Mouse (Mus musculus): ENCODE results near the gene Hecw2. TPM values are rescaled to one million over a fixed set of nuclear protein-coding genes. Genes with fewer than 3 reads are reported as not detected.

Hecw2 gene
- polyA plus RNA-seq, 1 experiment from 2014 or later, result 8.4 TPM

GRCm38 (mm10) chr1:53844122-53844913 lies 350.6 kb downstream of the Hecw2 start:
- Histone ChIP-seq H3K4me1 (ENCODE audit: control insufficient read depth, insufficient read depth, low read length) (no peaks in the 10 kb centered on the region), H3K9ac (ENCODE audit: low read depth, low read length) (no peak overlapping the region), H3K27me3 (ENCODE audit: control insufficient read depth, insufficient read depth, low read depth, low read length) (no peaks in the 10 kb centered on the region), H3K27ac (ENCODE audit: low read length) (no peak overlapping the region), H3K4me3 (ENCODE audit: low read depth, low read length) (no peak overlapping the region), H3K9me3 (replicated peaks; ENCODE audit: control insufficient read depth, low read length, poor library complexity, severe bottlenecking) (no peaks in the 10 kb centered on the region), H3K36me3 (ENCODE audit: control insufficient read depth, insufficient read depth, low read length) (no peaks in the 10 kb centered on the region), H3K4me2 (ENCODE audit: low read length) (no peak overlapping the region)
- no peak for ATAC-seq
- 90% methylated on average over 8 of the region's 8 CpGs for WGBS

- 82% methylated on average over 3 of the region's 3 CpGs for WGBS
- Histone ChIP-seq H3K27me3 (ENCODE audit: control insufficient read depth, insufficient read depth, low read depth, low read length) (no peaks in the 10 kb centered on the region), H3K27ac (ENCODE audit: low read length) (no peak overlapping the region), H3K4me2 (ENCODE audit: low read length) (no peak overlapping the region), H3K4me3 (ENCODE audit: low read depth, low read length) (no peak overlapping the region), H3K9me3 (replicated peaks; ENCODE audit: control insufficient read depth, low read length, poor library complexity, severe bottlenecking) (no peaks in the 10 kb centered on the region), H3K4me1 (ENCODE audit: control insufficient read depth, insufficient read depth, low read length) (no peaks in the 10 kb centered on the region), H3K36me3 (ENCODE audit: control insufficient read depth, insufficient read depth, low read length) (peaks cover 3% of the 10 kb centered on the region), H3K9ac (ENCODE audit: low read depth, low read length) (no peak overlapping the region)
- no peak for ATAC-seq
These were observed 351.9 kb downstream of the Hecw2 start for GRCm38 (mm10) chr1:53843051-53843450.

GRCm38 (mm10) chr1:53841080-53841479 lies 353.9 kb downstream of the Hecw2 start:
- no peak overlapping the region for H3K4me2 ChIP-seq (ENCODE audit: low read length)
- no peak overlapping the region for H3K9ac ChIP-seq (ENCODE audit: low read depth, low read length)
- no peaks in the 10 kb centered on the region for H3K4me1 ChIP-seq (ENCODE audit: control insufficient read depth, insufficient read depth, low read length)
- ATAC-seq, result no peak
- no peak overlapping the region for H3K27ac ChIP-seq (ENCODE audit: low read length)
- peaks cover 6% of the 10 kb centered on the region for H3K36me3 ChIP-seq (ENCODE audit: control insufficient read depth, insufficient read depth, low read length)
- no peak overlapping the region for H3K4me3 ChIP-seq (ENCODE audit: low read depth, low read length)
- H3K9me3 ChIP-seq (replicated peaks; ENCODE audit: control insufficient read depth, low read length, poor library complexity, severe bottlenecking), result no peaks in the 10 kb centered on the region
- WGBS, result 74% methylated on average over 4 of the region's 4 CpGs
- H3K27me3 ChIP-seq (ENCODE audit: control insufficient read depth, insufficient read depth, low read depth, low read length), result no peaks in the 10 kb centered on the region

- H3K36me3 ChIP-seq (ENCODE audit: control insufficient read depth, insufficient read depth, low read length), result peaks cover 6% of the 10 kb centered on the region
- no peak for ATAC-seq
- 74% methylated on average over 2 of the region's 2 CpGs for WGBS
- no peak overlapping the region for H3K4me2 ChIP-seq (ENCODE audit: low read length)
- H3K9ac ChIP-seq (ENCODE audit: low read depth, low read length), result no peak overlapping the region
- H3K4me3 ChIP-seq (ENCODE audit: low read depth, low read length), result no peak overlapping the region
- no peaks in the 10 kb centered on the region for H3K27me3 ChIP-seq (ENCODE audit: control insufficient read depth, insufficient read depth, low read depth, low read length)
- H3K27ac ChIP-seq (ENCODE audit: low read length), result no peak overlapping the region
- no peaks in the 10 kb centered on the region for H3K4me1 ChIP-seq (ENCODE audit: control insufficient read depth, insufficient read depth, low read length)
- H3K9me3 ChIP-seq (replicated peaks; ENCODE audit: control insufficient read depth, low read length, poor library complexity, severe bottlenecking), result no peaks in the 10 kb centered on the region
These were observed 355.6 kb downstream of the Hecw2 start for GRCm38 (mm10) chr1:53839392-53839791.

- H3K9me3 ChIP-seq (replicated peaks; ENCODE audit: control insufficient read depth, low read length, poor library complexity, severe bottlenecking), result no peaks in the 10 kb centered on the region
- H3K9ac ChIP-seq (ENCODE audit: low read depth, low read length), result no peak overlapping the region
- peaks cover 6% of the 10 kb centered on the region for H3K36me3 ChIP-seq (ENCODE audit: control insufficient read depth, insufficient read depth, low read length)
- no peaks in the 10 kb centered on the region for H3K4me1 ChIP-seq (ENCODE audit: control insufficient read depth, insufficient read depth, low read length)
- WGBS, result 96% methylated on average over 8 of the region's 8 CpGs
- no peak overlapping the region for H3K4me3 ChIP-seq (ENCODE audit: low read depth, low read length)
- H3K27me3 ChIP-seq (ENCODE audit: control insufficient read depth, insufficient read depth, low read depth, low read length), result no peaks in the 10 kb centered on the region
- ATAC-seq, result no peak
- H3K4me2 ChIP-seq (ENCODE audit: low read length), result no peak overlapping the region
- no peak overlapping the region for H3K27ac ChIP-seq (ENCODE audit: low read length)
These were observed 356.6 kb downstream of the Hecw2 start for GRCm38 (mm10) chr1:53838182-53838859.

GRCm38 (mm10) chr1:53830286-53830685 lies 364.7 kb downstream of the Hecw2 start:
- peaks cover 15% of the 10 kb centered on the region for H3K36me3 ChIP-seq (ENCODE audit: control insufficient read depth, insufficient read depth, low read length)
- WGBS, result 91% methylated on average over 5 of the region's 5 CpGs
- no peaks in the 10 kb centered on the region for H3K9me3 ChIP-seq (replicated peaks; ENCODE audit: control insufficient read depth, low read length, poor library complexity, severe bottlenecking)
- H3K9ac ChIP-seq (ENCODE audit: low read depth, low read length), result no peak overlapping the region
- no peak for ATAC-seq
- no peak overlapping the region for H3K4me2 ChIP-seq (ENCODE audit: low read length)
- no peaks in the 10 kb centered on the region for H3K27me3 ChIP-seq (ENCODE audit: control insufficient read depth, insufficient read depth, low read depth, low read length)
- no peak overlapping the region for H3K27ac ChIP-seq (ENCODE audit: low read length)
- no peaks in the 10 kb centered on the region for H3K4me1 ChIP-seq (ENCODE audit: control insufficient read depth, insufficient read depth, low read length)
- H3K4me3 ChIP-seq (ENCODE audit: low read depth, low read length), result no peak overlapping the region

GRCm38 (mm10) chr1:53829089-53829488 lies 365.9 kb downstream of the Hecw2 start:
- peaks cover 15% of the 10 kb centered on the region for H3K36me3 ChIP-seq (ENCODE audit: control insufficient read depth, insufficient read depth, low read length)
- no peak overlapping the region for H3K4me2 ChIP-seq (ENCODE audit: low read length)
- H3K4me1 ChIP-seq (ENCODE audit: control insufficient read depth, insufficient read depth, low read length), result peaks cover 2% of the 10 kb centered on the region
- no peak for ATAC-seq
- H3K27ac ChIP-seq (ENCODE audit: low read length), result no peak overlapping the region
- H3K4me3 ChIP-seq (ENCODE audit: low read depth, low read length), result no peak overlapping the region
- no peaks in the 10 kb centered on the region for H3K27me3 ChIP-seq (ENCODE audit: control insufficient read depth, insufficient read depth, low read depth, low read length)
- no peaks in the 10 kb centered on the region for H3K9me3 ChIP-seq (replicated peaks; ENCODE audit: control insufficient read depth, low read length, poor library complexity, severe bottlenecking)
- H3K9ac ChIP-seq (ENCODE audit: low read depth, low read length), result no peak overlapping the region
- 75% methylated on average over 9 of the region's 9 CpGs for WGBS

- no peak overlapping the region for H3K4me2 ChIP-seq (ENCODE audit: low read length)
- 66% methylated on average over 9 of the region's 9 CpGs for WGBS
- no peak overlapping the region for H3K27ac ChIP-seq (ENCODE audit: low read length)
- no peak for ATAC-seq
- H3K4me3 ChIP-seq (ENCODE audit: low read depth, low read length), result no peak overlapping the region
- H3K9ac ChIP-seq (ENCODE audit: low read depth, low read length), result no peak overlapping the region
- H3K9me3 ChIP-seq (replicated peaks; ENCODE audit: control insufficient read depth, low read length, poor library complexity, severe bottlenecking), result no peaks in the 10 kb centered on the region
- H3K27me3 ChIP-seq (ENCODE audit: control insufficient read depth, insufficient read depth, low read depth, low read length), result no peaks in the 10 kb centered on the region; the same call in 1 of the 2 replicates
- H3K4me1 ChIP-seq (ENCODE audit: control insufficient read depth, insufficient read depth, low read length), result peaks cover 11% of the 10 kb centered on the region
- peaks cover 3% of the 10 kb centered on the region; the same call in 1 of the 2 replicates for H3K36me3 ChIP-seq (ENCODE audit: control insufficient read depth, insufficient read depth, low read length)
These were observed 370.3 kb downstream of the Hecw2 start for GRCm38 (mm10) chr1:53824446-53825337.

Measured in midbrain, embryonic 16.5 days (tissue).